Mouse (Mus musculus) limb, embryonic 10.5 days (tissue): ENCODE data around the gene Nrxn1. TPM values are rescaled to one million over a fixed set of nuclear protein-coding genes. Genes with fewer than 3 reads are reported as not detected.

Experiments used
- DNase-seq: peaks from one replicate; pipeline ENCODE4 v3.0.0-alpha.2; 2017; ENCODE audit warnings: low spot score
- H3K27ac ChIP-seq: fragments of 300-500 bp; sonication (generic); 2 replicates; pipeline ENCODE4 v1.5.1; 2016; ENCODE audit warnings: mild to moderate bottlenecking
- H3K27me3 ChIP-seq: fragments of 300-500 bp; sonication (generic); 2 replicates; pipeline ENCODE4 v1.6.1; 2016; ENCODE audit warnings: low read depth, mild to moderate bottlenecking; ENCODE audit not compliant: poor library complexity, severe bottlenecking
- H3K36me3 ChIP-seq: fragments of 300-500 bp; sonication (generic); 2 replicates; pipeline ENCODE4 v1.6.1; 2016; ENCODE audit warnings: mild to moderate bottlenecking, moderate library complexity
- H3K4me1 ChIP-seq: fragments of 300-500 bp; sonication (generic); 2 replicates; pipeline ENCODE4 v1.6.1; 2016
- H3K4me3 ChIP-seq: fragments of 300-500 bp; sonication (generic); 2 replicates; pipeline ENCODE4 v1.5.1; 2016; ENCODE audit warnings: mild to moderate bottlenecking, moderate library complexity
- H3K9me3 ChIP-seq: fragments of 300-500 bp; sonication (generic); replicated peaks from 2 replicates; pipeline ENCODE4 v1.6.1; 2016; ENCODE audit warnings: mild to moderate bottlenecking
- WGBS: fragments of 180-500 bp; shearing (Covaris S2); methylation state at CpG from one replicate; pipeline ENCODE4 v1.1.7; 2016; 5-methylcytosine and 5-hydroxymethylcytosine counted together
- polyA plus RNA-seq: library from polyadenylated mRNA; unstranded; fragments of >200 nt; fragmentation: Nextera tagmentation; extraction: Ambion mirVana; gene quantifications from 2 replicates; pipeline ENCODE4 v1.2.1, GENCODE M21; 2016

Nrxn1 gene
- polyA plus RNA-seq, 1 experiment from 2014 or later = 1.8 TPM

GRCm38 (mm10) chr17:91074780-91075179, 18.1 kb downstream of the Nrxn1 start:
- H3K9me3 ChIP-seq = no peaks in the 10 kb centered on the region
- no peak overlapping the region for H3K4me3 ChIP-seq
- no peak for DNase-seq
- WGBS = 65% methylated on average over 5 of the region's 5 CpGs
- H3K4me1 ChIP-seq = no peaks in the 10 kb centered on the region
- H3K27ac ChIP-seq = no peak overlapping the region
- H3K36me3 ChIP-seq = no peaks in the 10 kb centered on the region
- no peaks in the 10 kb centered on the region for H3K27me3 ChIP-seq

- Histone ChIP-seq H3K27me3 (no peaks in the 10 kb centered on the region), H3K36me3 (no peaks in the 10 kb centered on the region), H3K4me3 (no peak overlapping the region), H3K4me1 (no peaks in the 10 kb centered on the region), H3K9me3 (no peaks in the 10 kb centered on the region), H3K27ac (no peak overlapping the region)
- WGBS = 79% methylated on average over 7 of the region's 7 CpGs
- DNase-seq = no peak
These were observed 59.4 kb downstream of the Nrxn1 start for GRCm38 (mm10) chr17:91033466-91033865.

- H3K36me3 ChIP-seq = no peaks in the 10 kb centered on the region
- no peak overlapping the region for H3K4me3 ChIP-seq
- no peak overlapping the region for H3K27ac ChIP-seq
- H3K9me3 ChIP-seq = no peaks in the 10 kb centered on the region
- no peak for DNase-seq
- no peaks in the 10 kb centered on the region for H3K4me1 ChIP-seq
- no peaks in the 10 kb centered on the region for H3K27me3 ChIP-seq
- 84% methylated on average over 2 of the region's 2 CpGs for WGBS
These were observed 67.7 kb downstream of the Nrxn1 start for GRCm38 (mm10) chr17:91025061-91025623.

- no peaks in the 10 kb centered on the region for H3K9me3 ChIP-seq
- H3K27me3 ChIP-seq = no peaks in the 10 kb centered on the region
- H3K27ac ChIP-seq = no peak overlapping the region
- H3K4me1 ChIP-seq = no peaks in the 10 kb centered on the region
- 83% methylated on average over 5 of the region's 5 CpGs for WGBS
- DNase-seq = no peak
- H3K36me3 ChIP-seq = no peaks in the 10 kb centered on the region
- H3K4me3 ChIP-seq = no peak overlapping the region
These were observed 85.3 kb downstream of the Nrxn1 start for GRCm38 (mm10) chr17:91007385-91008089.

GRCm38 (mm10) chr17:91000389-91000788, 92.5 kb downstream of the Nrxn1 start:
- Histone ChIP-seq H3K36me3 (no peaks in the 10 kb centered on the region), H3K27ac (no peak overlapping the region), H3K27me3 (no peaks in the 10 kb centered on the region), H3K4me1 (no peaks in the 10 kb centered on the region), H3K4me3 (no peak overlapping the region), H3K9me3 (no peaks in the 10 kb centered on the region)
- DNase-seq = no peak

- Histone ChIP-seq H3K36me3 (no peaks in the 10 kb centered on the region), H3K4me3 (no peak overlapping the region), H3K4me1 (no peaks in the 10 kb centered on the region), H3K9me3 (no peaks in the 10 kb centered on the region), H3K27ac (no peak overlapping the region), H3K27me3 (no peaks in the 10 kb centered on the region)
- 71% methylated on average over 4 of the region's 4 CpGs for WGBS
- DNase-seq = no peak
These were observed 93.2 kb downstream of the Nrxn1 start for GRCm38 (mm10) chr17:90999667-91000154.

- WGBS = 69% methylated on average over 1 of the region's 1 CpGs
- no peak overlapping the region for H3K27ac ChIP-seq
- no peaks in the 10 kb centered on the region for H3K4me1 ChIP-seq
- no peaks in the 10 kb centered on the region for H3K27me3 ChIP-seq
- H3K4me3 ChIP-seq = no peak overlapping the region
- H3K9me3 ChIP-seq = no peaks in the 10 kb centered on the region
- H3K36me3 ChIP-seq = no peaks in the 10 kb centered on the region
- DNase-seq = no peak
These were observed 95.2 kb downstream of the Nrxn1 start for GRCm38 (mm10) chr17:90997714-90998113.

GRCm38 (mm10) chr17:90995436-90995835, 97.4 kb downstream of the Nrxn1 start:
- no peaks in the 10 kb centered on the region for H3K9me3 ChIP-seq

GRCm38 (mm10) chr17:90994247-90994646, 98.6 kb downstream of the Nrxn1 start:
- Histone ChIP-seq H3K27me3 (no peaks in the 10 kb centered on the region), H3K27ac (no peak overlapping the region)
- WGBS = 77% methylated on average over 1 of the region's 1 CpGs

More at GRCm38 (mm10) chr17:90995436-90995835, 97.4 kb downstream of the Nrxn1 start:
- H3K27me3 ChIP-seq = no peaks in the 10 kb centered on the region
- no peaks in the 10 kb centered on the region for H3K4me1 ChIP-seq
- H3K27ac ChIP-seq = no peak overlapping the region
- 47% methylated on average over 1 of the region's 1 CpGs for WGBS
- no peak overlapping the region for H3K4me3 ChIP-seq
- no peak for DNase-seq
- no peaks in the 10 kb centered on the region for H3K36me3 ChIP-seq

GRCm38 (mm10) chr17:90990747-90991146, 102.1 kb downstream of the Nrxn1 start:
- WGBS = 84% methylated on average over 2 of the region's 2 CpGs
- Histone ChIP-seq H3K4me3 (no peak overlapping the region), H3K27me3 (no peaks in the 10 kb centered on the region), H3K36me3 (no peaks in the 10 kb centered on the region), H3K27ac (no peak overlapping the region), H3K4me1 (no peaks in the 10 kb centered on the region), H3K9me3 (no peaks in the 10 kb centered on the region)
- no peak for DNase-seq

More at GRCm38 (mm10) chr17:90994247-90994646, 98.6 kb downstream of the Nrxn1 start:
- no peak for DNase-seq
- no peaks in the 10 kb centered on the region for H3K9me3 ChIP-seq
- H3K4me1 ChIP-seq = no peaks in the 10 kb centered on the region
- no peak overlapping the region for H3K4me3 ChIP-seq
- H3K36me3 ChIP-seq = no peaks in the 10 kb centered on the region

GRCm38 (mm10) chr17:90962904-90963531, 129.9 kb downstream of the Nrxn1 start:
- H3K27me3 ChIP-seq = no peaks in the 10 kb centered on the region
- no peaks in the 10 kb centered on the region for H3K36me3 ChIP-seq
- DNase-seq = peak; percentile 46
- H3K9me3 ChIP-seq = no peaks in the 10 kb centered on the region
- no peak overlapping the region for H3K27ac ChIP-seq
- WGBS = 64% methylated on average over 4 of the region's 4 CpGs
- H3K4me1 ChIP-seq = no peaks in the 10 kb centered on the region
- no peak overlapping the region for H3K4me3 ChIP-seq

GRCm38 (mm10) chr17:90955221-90955620, 137.7 kb downstream of the Nrxn1 start:
- Histone ChIP-seq H3K9me3 (no peaks in the 10 kb centered on the region), H3K27ac (no peak overlapping the region), H3K4me1 (no peaks in the 10 kb centered on the region), H3K27me3 (no peaks in the 10 kb centered on the region), H3K4me3 (no peak overlapping the region), H3K36me3 (no peaks in the 10 kb centered on the region)
- DNase-seq = no peak
- 78% methylated on average over 2 of the region's 2 CpGs for WGBS

- no peaks in the 10 kb centered on the region for H3K4me1 ChIP-seq
- DNase-seq = no peak
- H3K27me3 ChIP-seq = no peaks in the 10 kb centered on the region
- H3K4me3 ChIP-seq = no peak overlapping the region
- no peaks in the 10 kb centered on the region for H3K9me3 ChIP-seq
- no peaks in the 10 kb centered on the region for H3K36me3 ChIP-seq
- WGBS = 92% methylated on average over 2 of the region's 2 CpGs
- no peak overlapping the region for H3K27ac ChIP-seq
These were observed 157.9 kb downstream of the Nrxn1 start for GRCm38 (mm10) chr17:90934929-90935328.
